Mouse (Mus musculus): ENCODE measurements around the gene Zcchc4. TPM values are rescaled to one million over a fixed set of nuclear protein-coding genes. Genes with fewer than 3 reads are reported as not detected.
A peak's percentile ranks its signal among the peaks of the same experiment; 100 is the strongest.

Zcchc4 gene
- total RNA-seq, 2 experiments from 2014 or later: 9.0 to 10.4 TPM

DNA sequence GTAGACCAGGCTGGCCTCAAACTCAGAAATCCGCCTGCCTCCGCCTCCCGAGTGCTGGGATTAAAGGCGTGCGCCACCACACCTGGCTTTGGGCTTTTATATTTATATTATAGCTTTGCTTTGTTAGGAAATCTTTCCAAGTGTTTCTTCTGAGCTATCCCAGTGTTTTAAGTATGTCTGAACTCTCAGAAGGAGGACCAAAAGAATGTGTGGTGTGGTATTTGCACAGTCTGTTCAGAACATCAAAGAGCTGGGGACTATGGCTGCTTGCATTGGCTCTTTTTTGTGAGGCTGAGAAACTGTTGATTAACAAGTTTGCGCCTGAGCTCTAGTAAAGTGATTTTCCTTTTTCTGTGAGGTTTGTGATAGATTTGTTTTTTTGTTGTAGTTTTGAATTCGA, 69.1 kb downstream of the Zcchc4 start:
- H3K27ac ChIP-seq: no peak overlapping the region
- H3K4me3 ChIP-seq: no peak overlapping the region
- intact Hi-C loops (cut with DNase I): no loop called here
- no peak for DNase-seq (ENCODE audit: extremely low spot score in 1 of 2, low spot score in 2 of 2)
- no peak for TF ChIP-seq CTCF (IDR thresholded peaks at IDR 0.05)

DNA sequence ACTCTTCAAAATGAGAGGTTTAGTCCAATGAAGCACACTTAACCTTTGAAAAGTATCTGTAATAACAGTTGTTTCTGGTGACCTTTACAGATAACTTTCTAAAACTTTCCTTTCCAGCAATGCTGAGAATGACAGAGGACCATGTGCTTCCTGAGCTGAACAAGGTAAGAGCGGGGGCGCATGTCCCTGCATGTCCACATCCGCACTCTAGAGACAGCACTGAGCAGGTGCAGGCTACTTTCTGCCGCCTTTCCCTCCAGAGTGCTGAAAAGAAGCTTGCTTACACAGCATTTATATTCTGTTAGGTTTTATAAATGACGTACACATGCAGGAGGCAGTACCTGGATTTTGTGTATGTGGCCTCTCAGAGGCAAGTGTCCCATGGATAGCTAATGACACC, 80.5 kb downstream of the Zcchc4 start:
- Histone ChIP-seq H3K27ac (no peak overlapping the region), H3K4me3 (no peak overlapping the region)
- intact Hi-C loops (cut with DNase I): loop anchor here (2.0 kb wide), 1 partner anchor 17 kb away; no protein-coding TSS in a partner anchor
- TF ChIP-seq CTCF (IDR thresholded peaks at IDR 0.05): no peak; the same call in 1 of the 2 replicates
- no peak for DNase-seq (ENCODE audit: extremely low spot score in 1 of 2, low spot score in 2 of 2)

DNA sequence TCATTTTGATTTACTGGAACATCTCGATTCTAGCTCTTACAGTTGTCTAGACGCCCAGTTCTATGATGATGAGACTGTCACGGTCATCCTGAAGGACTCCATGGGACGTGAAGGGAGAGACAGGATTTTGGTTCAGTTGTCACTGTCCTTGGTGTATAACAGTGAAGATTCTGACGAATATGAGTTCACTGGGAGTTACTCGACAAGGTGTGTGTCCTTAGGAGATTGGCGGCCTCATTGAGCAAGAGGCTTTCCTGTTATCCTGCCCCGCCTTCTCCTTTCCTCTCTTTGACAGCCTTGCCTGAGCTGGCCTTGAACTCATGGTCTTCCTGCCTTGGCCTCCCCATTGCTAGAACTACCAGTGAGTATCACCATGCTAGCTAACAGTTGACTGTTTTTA, 89.2 kb downstream of the Zcchc4 start:
- H3K27ac ChIP-seq: no peak overlapping the region
- TF ChIP-seq CTCF (IDR thresholded peaks at IDR 0.05): no peak
- intact Hi-C loops (cut with DNase I): no loop called here

DNA sequence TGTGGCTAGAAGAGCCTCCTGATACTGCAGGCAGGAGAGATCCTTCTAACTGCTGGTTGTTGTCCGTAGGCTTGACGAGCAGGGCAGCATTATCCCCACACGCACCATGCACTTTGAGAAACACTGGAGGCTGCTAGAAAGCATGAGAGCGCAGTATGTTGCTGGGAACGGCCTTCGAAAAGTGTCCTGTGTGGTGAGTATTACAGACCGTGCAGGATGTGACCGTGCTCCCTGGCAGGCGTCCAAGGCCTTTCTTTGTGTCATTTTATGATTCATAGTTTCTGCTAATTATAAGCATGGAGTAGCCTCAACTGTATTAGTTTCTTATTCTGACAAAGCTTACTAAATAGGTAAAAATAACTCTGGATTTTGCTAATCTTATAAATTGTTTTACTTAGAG, 90.6 kb downstream of the Zcchc4 start:
- no peak overlapping the region for H3K27ac ChIP-seq
- H3K4me3 ChIP-seq: no peak overlapping the region
- TF ChIP-seq CTCF (IDR thresholded peaks at IDR 0.05): no peak
- DNase-seq (ENCODE audit: extremely low spot score in 1 of 2, low spot score in 2 of 2): peak; percentile 20 to 30
- intact Hi-C loops (cut with DNase I): no loop called here

More for the DNA sequence above, 89.2 kb downstream of the Zcchc4 start:
- no peak overlapping the region for H3K4me3 ChIP-seq
- no peak for DNase-seq (ENCODE audit: extremely low spot score in 1 of 2, low spot score in 2 of 2)

DNA sequence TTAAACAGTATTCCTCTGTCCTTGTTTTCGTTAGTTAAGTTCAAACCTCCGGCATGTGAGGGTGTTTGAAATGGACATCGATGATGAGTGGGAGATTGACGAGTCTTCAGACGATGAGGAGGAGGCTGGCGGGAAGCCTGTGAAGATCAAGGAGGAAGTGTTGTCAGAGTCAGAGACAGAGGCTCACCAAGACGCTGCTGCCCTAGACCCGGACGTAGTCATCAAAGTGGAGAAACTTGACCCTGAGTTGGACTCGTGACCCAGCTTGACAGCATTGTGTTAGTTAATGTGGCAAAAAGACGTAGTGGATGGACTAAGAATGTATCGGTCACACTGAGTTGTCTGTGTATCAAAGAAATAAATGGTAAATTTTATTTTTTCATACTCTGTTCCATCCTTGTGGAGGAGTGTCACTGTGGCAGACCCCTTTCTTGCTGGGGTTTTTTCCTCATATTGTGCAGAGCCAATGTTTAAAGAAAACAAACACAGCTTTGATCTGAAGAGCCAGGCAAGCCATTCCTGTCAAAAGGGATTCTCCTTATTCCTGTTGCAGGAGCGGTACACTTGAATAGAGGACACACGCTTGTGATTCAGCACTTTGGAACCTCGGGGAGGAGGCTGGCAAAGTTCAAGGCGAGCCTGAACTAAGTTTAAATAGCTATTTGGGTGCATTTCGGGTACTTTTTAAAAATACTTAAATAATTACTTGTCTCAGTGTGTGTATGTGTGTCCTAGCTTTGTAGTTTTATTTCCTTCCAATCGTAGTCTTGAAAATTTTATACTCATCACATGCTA, 91.3 kb downstream of the Zcchc4 start:
- intact Hi-C loops (cut with DNase I): no loop called here

DNA sequence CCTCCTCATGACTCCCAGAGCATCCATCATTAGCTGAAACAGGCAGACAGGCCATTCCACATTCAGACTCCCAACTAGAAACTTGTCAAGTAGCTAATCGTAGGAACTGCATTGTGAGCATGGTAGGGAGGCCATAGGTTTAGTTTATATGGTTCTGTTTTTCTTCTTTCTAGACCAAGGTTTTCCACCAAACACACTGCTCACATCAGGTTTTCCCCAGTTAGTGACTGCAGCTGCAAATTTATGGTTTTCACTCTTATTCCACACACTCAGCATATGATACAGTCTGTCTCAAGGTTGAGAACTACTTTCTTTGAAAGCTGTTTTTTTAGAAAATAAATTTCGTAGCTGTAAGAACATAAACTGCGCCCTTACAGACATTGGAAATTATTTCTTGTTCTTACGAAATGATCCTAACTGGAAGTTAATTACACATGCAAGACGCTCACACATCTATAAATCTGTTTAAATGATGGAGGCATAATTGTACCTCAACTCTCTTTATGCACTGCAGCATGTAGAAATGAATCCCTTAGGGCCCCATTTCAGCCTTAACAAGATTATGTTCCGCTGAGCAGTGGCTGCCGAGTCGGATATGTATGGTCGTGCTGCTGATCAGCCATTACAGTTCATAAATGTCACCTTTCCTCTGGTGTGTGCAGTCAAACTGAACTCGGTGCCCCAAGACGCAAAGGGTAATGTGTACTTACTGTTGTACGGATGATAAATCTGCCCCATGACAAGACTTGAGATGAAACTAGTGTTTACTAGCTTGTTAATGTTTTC, 93.9 kb downstream of the Zcchc4 start:
- intact Hi-C loops (cut with DNase I): no loop called here
- Histone ChIP-seq H3K4me3 (no peak overlapping the region), H3K27ac (no peak overlapping the region)
- no peak for DNase-seq (ENCODE audit: extremely low spot score in 1 of 2, low spot score in 2 of 2)
- no peak for TF ChIP-seq CTCF (IDR thresholded peaks at IDR 0.05)

More for the DNA sequence above, 91.3 kb downstream of the Zcchc4 start:
- no peak for DNase-seq (ENCODE audit: extremely low spot score in 1 of 2, low spot score in 2 of 2)
- Histone ChIP-seq H3K27ac (no peak overlapping the region), H3K4me3 (no peak overlapping the region)
- no peak for TF ChIP-seq CTCF (IDR thresholded peaks at IDR 0.05)

DNA sequence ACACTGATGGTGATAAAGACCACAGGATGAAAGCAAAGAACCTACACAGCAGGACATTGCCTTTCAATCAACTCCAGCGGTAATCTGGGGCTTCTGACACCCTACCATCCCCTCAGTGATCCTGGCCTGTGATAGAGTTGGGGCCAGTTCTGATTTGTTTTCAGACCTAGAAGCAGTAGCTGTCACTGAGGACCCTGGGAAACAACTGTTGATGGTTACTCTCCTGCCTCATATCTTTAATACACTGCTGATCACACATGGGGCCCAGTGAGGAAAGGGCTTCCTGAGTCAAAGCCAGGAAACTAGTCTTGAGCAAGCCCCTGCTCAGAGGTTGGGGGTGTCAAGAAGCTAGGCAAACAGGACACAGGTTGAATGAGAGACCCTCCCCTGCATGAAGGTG, 96.3 kb downstream of the Zcchc4 start:
- DNase-seq (ENCODE audit: extremely low spot score in 1 of 2, low spot score in 2 of 2): no peak
- no peak overlapping the region for H3K4me3 ChIP-seq
- H3K27ac ChIP-seq: no peak overlapping the region
- TF ChIP-seq CTCF (IDR thresholded peaks at IDR 0.05): no peak
- intact Hi-C loops (cut with DNase I): no loop called here

DNA sequence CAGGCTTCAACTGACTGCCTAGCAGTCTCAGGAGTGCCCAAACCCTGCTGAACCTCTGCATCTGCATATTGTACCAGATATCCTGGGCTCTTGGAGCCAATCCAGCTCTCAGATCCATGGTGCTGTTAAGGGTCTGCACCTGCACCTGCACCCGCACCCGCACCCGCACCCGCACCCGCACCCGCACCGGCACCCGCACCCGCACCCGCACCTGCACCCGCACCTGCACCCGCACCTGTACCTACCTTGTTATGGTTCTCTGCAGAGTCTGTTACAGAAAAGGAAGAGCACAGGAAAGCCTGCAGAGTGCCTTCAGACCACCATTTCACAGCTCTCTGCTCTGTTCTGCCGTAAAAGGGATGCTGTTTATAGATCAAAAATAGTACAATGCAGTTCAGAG, 96.8 kb downstream of the Zcchc4 start:
- TF ChIP-seq CTCF (IDR thresholded peaks at IDR 0.05): no peak
- no peak overlapping the region for H3K4me3 ChIP-seq
- H3K27ac ChIP-seq: no peak overlapping the region
- DNase-seq (ENCODE audit: extremely low spot score in 1 of 2, low spot score in 2 of 2): no peak
- intact Hi-C loops (cut with DNase I): no loop called here

Other genes starting within 250 kb of the Zcchc4 start
- 10 to 100 TPM; 47.0 to 51.3 TPM for gene Lgi2, start 208.9 kb upstream of the Zcchc4 start, total RNA-seq (2021)
- gene Sepsecs, start 105.7 kb upstream of the Zcchc4 start, total RNA-seq (2021): 10 to 100 TPM; 10.9 to 11.7 TPM
- gene Pi4k2b, start 33.8 kb upstream of the Zcchc4 start, total RNA-seq (2021): 1 to 10 TPM; 1.0 to 1.9 TPM
- gene Anapc4, start 58.6 kb downstream of the Zcchc4 start, total RNA-seq (2021): 10 to 100 TPM; 69.3 to 71.6 TPM